Mouse (Mus musculus): ENCODE results near the gene Zfp277. TPM values are rescaled to one million over a fixed set of nuclear protein-coding genes. Genes with fewer than 3 reads are reported as not detected.

Zfp277 gene
- polyA plus RNA-seq, 1 experiment from 2014 or later, result 41.8 TPM

DNA sequence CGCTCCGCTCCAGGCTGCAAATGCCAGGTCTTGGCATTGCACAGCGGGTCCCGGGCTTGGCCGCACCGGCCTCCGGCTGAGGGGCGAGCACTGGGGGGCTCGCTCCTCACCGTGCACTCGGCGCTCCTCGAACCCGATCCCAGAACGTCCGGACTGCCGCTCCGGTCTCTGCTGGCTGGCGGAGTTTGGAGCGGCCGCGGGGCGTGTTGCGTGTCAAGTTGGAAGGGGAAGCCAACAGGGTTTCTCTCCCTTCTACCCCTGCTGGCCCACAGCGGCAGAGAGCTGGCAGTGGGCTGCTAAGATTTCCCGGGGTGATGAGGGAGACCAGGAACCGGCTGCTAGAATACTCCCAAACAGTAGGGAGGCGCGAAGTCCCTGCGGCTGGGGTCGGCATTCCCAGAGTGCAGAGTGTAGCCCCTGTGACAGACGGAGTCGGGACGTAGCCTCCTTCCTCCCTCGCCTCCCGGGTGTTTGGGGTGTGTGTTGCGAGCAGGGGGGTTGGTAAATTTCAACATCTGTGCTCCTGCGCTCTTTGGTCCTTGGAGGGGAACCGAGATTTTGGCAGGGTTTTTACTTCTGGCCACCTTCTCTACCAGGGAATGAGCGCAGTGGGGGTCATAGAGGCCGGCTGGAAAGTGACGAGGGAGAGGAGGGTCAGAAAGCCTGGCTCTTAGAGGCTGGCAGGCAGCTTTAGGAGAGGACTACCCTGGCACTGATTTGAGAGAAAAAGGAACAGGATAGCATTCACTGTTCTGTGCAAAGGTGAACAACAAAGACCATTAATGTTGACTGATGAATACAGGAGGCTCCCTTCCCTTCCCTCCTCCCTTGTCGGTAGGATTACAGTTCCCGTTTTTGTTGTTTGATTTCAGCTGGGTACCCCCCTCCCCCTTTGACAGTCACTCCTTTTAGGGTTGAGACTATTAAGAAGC, 1.0 kb upstream of the Zfp277 start:
- H3K4me2 ChIP-seq (ENCODE audit: low read length), result peak overlapping the region; percentile 90
- ATAC-seq (replicated peaks; ENCODE audit: low FRiP score, low read depth) (peak; percentile 6), DNase-seq (ENCODE audit: low spot score) (peak; percentile 68)
- no peaks in the 10 kb centered on the region for H3K27me3 ChIP-seq (ENCODE audit: insufficient read depth, low read length)
- no peak for TF ChIP-seq CTCF (IDR thresholded peaks at IDR 0.05; ENCODE audit: low read depth)
- H3K36me3 ChIP-seq (ENCODE audit: insufficient read depth, low read length), result no peaks in the 10 kb centered on the region
- peak overlapping the region; percentile 85 for H3K4me3 ChIP-seq (replicated peaks; ENCODE audit: low read depth, low read length)
- peaks cover 13% of the 10 kb centered on the region; the same call in 1 of the 2 replicates for H3K4me1 ChIP-seq (replicated peaks; ENCODE audit: insufficient read depth, low read length)
- WGBS, result under 1% methylated on average over 44 of the region's 44 CpGs
- peak overlapping the region; percentile 79 for H3K27ac ChIP-seq
- peak overlapping the region; percentile 81 for H3K9ac ChIP-seq (ENCODE audit: low read depth, low read length)
- no peaks in the 10 kb centered on the region for H3K9me3 ChIP-seq (replicated peaks; ENCODE audit: low read length)

DNA sequence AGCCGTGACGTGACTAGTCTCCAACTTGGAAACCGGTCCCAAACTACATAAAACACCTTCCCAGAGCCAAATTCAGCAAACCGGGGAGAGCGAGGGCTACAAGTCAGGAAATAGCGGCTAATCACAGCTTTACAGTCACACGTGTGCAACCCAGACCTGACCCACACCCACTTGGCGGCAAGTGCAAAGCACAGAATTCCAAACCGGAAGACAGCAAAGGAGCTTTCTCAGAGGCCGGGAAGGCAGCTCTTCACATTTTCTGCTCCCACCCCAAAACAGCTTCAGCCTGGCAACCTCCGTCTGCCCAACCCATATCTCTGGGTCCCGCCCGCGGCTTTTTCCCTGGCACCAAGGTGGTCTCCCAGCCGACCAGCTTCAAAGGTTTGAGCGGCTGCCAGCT, 496 bp downstream of the Zfp277 start:
- H3K4me1 ChIP-seq (replicated peaks; ENCODE audit: insufficient read depth, low read length), result peaks cover 13% of the 10 kb centered on the region; the same call in 1 of the 2 replicates
- H3K9ac ChIP-seq (ENCODE audit: low read depth, low read length), result peak overlapping the region; percentile 65
- H3K4me3 ChIP-seq (replicated peaks; ENCODE audit: low read depth, low read length), result peak overlapping the region; percentile 85
- no peak for TF ChIP-seq CTCF (IDR thresholded peaks at IDR 0.05; ENCODE audit: low read depth)
- H3K9me3 ChIP-seq (replicated peaks; ENCODE audit: low read length), result no peaks in the 10 kb centered on the region
- peak overlapping the region; percentile 71 for H3K4me2 ChIP-seq (ENCODE audit: low read length)
- H3K27ac ChIP-seq, result no peak overlapping the region
- peak; percentile 21; the same call in 1 of the 2 replicates for ATAC-seq (replicated peaks; ENCODE audit: low FRiP score, low read depth)
- DNase-seq (ENCODE audit: low spot score), result peak; percentile 62
- no peaks in the 10 kb centered on the region for H3K36me3 ChIP-seq (ENCODE audit: insufficient read depth, low read length)
- WGBS, result 1% methylated on average over 16 of the region's 16 CpGs
- no peaks in the 10 kb centered on the region for H3K27me3 ChIP-seq (ENCODE audit: insufficient read depth, low read length)

GRCm38 (mm10) chr12:40438049-40438448, 7.7 kb downstream of the Zfp277 start:
- peak; percentile 52 for DNase-seq (ENCODE audit: low spot score)
- H3K27me3 ChIP-seq (ENCODE audit: insufficient read depth, low read length), result no peaks in the 10 kb centered on the region
- H3K9ac ChIP-seq (ENCODE audit: low read depth, low read length), result no peak overlapping the region
- ATAC-seq (replicated peaks; ENCODE audit: low FRiP score, low read depth), result no peak; the same call in 1 of the 2 replicates
- no peaks in the 10 kb centered on the region for H3K36me3 ChIP-seq (ENCODE audit: insufficient read depth, low read length)
- TF ChIP-seq CTCF (IDR thresholded peaks at IDR 0.05; ENCODE audit: low read depth), result no peak
- no peak overlapping the region for H3K27ac ChIP-seq
- no peak overlapping the region for H3K4me3 ChIP-seq (replicated peaks; ENCODE audit: low read depth, low read length)
- H3K4me1 ChIP-seq (replicated peaks; ENCODE audit: insufficient read depth, low read length), result no peaks in the 10 kb centered on the region
- H3K4me2 ChIP-seq (ENCODE audit: low read length), result no peak overlapping the region
- H3K9me3 ChIP-seq (replicated peaks; ENCODE audit: low read length), result no peaks in the 10 kb centered on the region
- 36% methylated on average over 2 of the region's 2 CpGs for WGBS

DNA sequence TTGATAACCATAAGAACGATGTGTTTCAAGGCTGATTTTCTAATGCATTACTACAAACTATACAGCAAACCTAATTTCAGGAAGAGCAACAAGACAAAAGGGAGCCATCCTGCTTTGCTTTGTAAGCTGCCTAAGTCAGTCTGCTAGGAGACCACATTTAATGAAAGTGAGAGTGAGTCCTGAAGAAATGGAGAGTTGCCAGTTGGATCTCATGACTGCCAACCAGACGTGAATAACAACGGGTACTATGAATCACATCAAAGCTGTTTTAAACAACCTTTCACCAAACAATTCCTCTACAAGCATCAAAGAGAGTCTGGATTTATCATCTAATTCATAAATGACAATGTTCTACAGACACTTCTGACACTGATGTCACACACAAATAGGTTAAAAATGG, 11.6 kb downstream of the Zfp277 start:
- H3K36me3 ChIP-seq (ENCODE audit: insufficient read depth, low read length), result no peaks in the 10 kb centered on the region
- no peak overlapping the region for H3K9ac ChIP-seq (ENCODE audit: low read depth, low read length)
- H3K27ac ChIP-seq, result no peak overlapping the region
- no peaks in the 10 kb centered on the region for H3K9me3 ChIP-seq (replicated peaks; ENCODE audit: low read length)
- no peak overlapping the region for H3K4me2 ChIP-seq (ENCODE audit: low read length)
- H3K4me3 ChIP-seq (replicated peaks; ENCODE audit: low read depth, low read length), result no peak overlapping the region
- DNase-seq (ENCODE audit: low spot score) (no peak), ATAC-seq (replicated peaks; ENCODE audit: low FRiP score, low read depth) (no peak)
- 46% methylated on average over 3 of the region's 3 CpGs for WGBS
- no peaks in the 10 kb centered on the region for H3K27me3 ChIP-seq (ENCODE audit: insufficient read depth, low read length)
- 0 out of 2 replicates have a peak, but pooled peaks cover 6% of the 10 kb centered on the region for H3K4me1 ChIP-seq (replicated peaks; ENCODE audit: insufficient read depth, low read length)
- no peak for TF ChIP-seq CTCF (IDR thresholded peaks at IDR 0.05; ENCODE audit: low read depth)

- Histone ChIP-seq H3K36me3 (ENCODE audit: insufficient read depth, low read length) (no peaks in the 10 kb centered on the region), H3K4me3 (replicated peaks; ENCODE audit: low read depth, low read length) (no peak overlapping the region), H3K9me3 (replicated peaks; ENCODE audit: low read length) (no peaks in the 10 kb centered on the region), H3K27me3 (ENCODE audit: insufficient read depth, low read length) (no peaks in the 10 kb centered on the region), H3K4me2 (ENCODE audit: low read length) (no peak overlapping the region), H3K4me1 (replicated peaks; ENCODE audit: insufficient read depth, low read length) (0 out of 2 replicates have a peak, but pooled peaks cover 6% of the 10 kb centered on the region), H3K27ac (0 out of 2 replicates have a peak overlapping the region, but pooled peaks have one; percentile 1), H3K9ac (ENCODE audit: low read depth, low read length) (no peak overlapping the region)
- no peak for TF ChIP-seq CTCF (IDR thresholded peaks at IDR 0.05; ENCODE audit: low read depth)
- ATAC-seq (replicated peaks; ENCODE audit: low FRiP score, low read depth) (no peak), DNase-seq (ENCODE audit: low spot score) (no peak)
- WGBS, result 73% methylated on average over 5 of the region's 5 CpGs
Measured at GRCm38 (mm10) chr12:40431075-40431474, 14.6 kb downstream of the Zfp277 start.

DNA sequence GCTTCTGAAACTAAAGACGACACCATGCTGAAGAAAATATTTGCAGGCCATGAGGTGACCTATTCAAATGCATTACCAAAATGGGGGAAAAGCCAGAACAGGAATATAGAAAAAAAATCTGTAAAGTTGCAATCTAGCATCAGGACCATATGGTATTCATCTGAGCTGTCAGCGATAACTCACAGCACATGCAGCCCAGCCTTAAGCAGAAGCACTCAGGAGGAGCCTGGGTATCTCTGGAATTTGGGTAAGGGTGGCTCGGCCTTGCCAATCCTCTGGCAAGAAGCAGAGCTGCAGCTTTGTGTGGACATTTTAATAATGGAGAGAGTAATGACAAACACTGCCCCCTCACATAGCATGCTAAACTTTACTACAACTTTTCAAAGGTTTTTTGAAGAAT, 15.7 kb downstream of the Zfp277 start:
- no peaks in the 10 kb centered on the region for H3K27me3 ChIP-seq (ENCODE audit: insufficient read depth, low read length)
- H3K4me3 ChIP-seq (replicated peaks; ENCODE audit: low read depth, low read length), result no peak overlapping the region
- ATAC-seq (replicated peaks; ENCODE audit: low FRiP score, low read depth) (no peak), DNase-seq (ENCODE audit: low spot score) (no peak)
- H3K4me2 ChIP-seq (ENCODE audit: low read length), result no peak overlapping the region
- H3K9ac ChIP-seq (ENCODE audit: low read depth, low read length), result no peak overlapping the region
- H3K9me3 ChIP-seq (replicated peaks; ENCODE audit: low read length), result no peaks in the 10 kb centered on the region
- no peak overlapping the region for H3K27ac ChIP-seq
- TF ChIP-seq CTCF (IDR thresholded peaks at IDR 0.05; ENCODE audit: low read depth), result no peak
- H3K36me3 ChIP-seq (ENCODE audit: insufficient read depth, low read length), result no peaks in the 10 kb centered on the region
- 51% methylated on average over 3 of the region's 3 CpGs for WGBS
- H3K4me1 ChIP-seq (replicated peaks; ENCODE audit: insufficient read depth, low read length), result 0 out of 2 replicates have a peak, but pooled peaks cover 6% of the 10 kb centered on the region

Measured in kidney, postnatal 0 days (tissue).